Mouse (Mus musculus): Measurements from ENCODE around the gene Snap91. TPM values are rescaled to one million over a fixed set of nuclear protein-coding genes. Genes with fewer than 3 reads are reported as not detected.

Snap91 gene
- total RNA-seq, 2 experiments from 2014 or later, result not detected

DNA sequence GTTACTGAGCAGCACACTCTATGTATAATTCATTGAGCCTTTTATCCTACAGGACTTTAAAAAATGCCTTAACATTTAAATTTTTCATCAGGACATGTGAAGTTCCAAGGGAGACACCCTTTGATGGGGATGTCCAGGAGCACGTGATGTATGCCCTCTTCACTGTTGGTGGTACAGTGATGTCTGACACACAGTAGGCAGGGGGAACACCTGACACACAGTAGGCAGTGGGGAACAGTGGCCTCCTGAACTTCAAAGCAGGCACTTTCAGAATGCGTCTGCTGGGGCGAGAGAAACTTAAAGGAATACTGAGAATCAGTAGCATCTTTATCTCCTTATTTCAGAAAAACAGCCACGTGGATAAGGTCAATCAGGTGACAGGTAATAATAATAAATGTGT is 62.8 kb downstream of the Snap91 start:
- no peak for ATAC-seq (replicated peaks; ENCODE audit: poor library complexity, severe bottlenecking)

DNA sequence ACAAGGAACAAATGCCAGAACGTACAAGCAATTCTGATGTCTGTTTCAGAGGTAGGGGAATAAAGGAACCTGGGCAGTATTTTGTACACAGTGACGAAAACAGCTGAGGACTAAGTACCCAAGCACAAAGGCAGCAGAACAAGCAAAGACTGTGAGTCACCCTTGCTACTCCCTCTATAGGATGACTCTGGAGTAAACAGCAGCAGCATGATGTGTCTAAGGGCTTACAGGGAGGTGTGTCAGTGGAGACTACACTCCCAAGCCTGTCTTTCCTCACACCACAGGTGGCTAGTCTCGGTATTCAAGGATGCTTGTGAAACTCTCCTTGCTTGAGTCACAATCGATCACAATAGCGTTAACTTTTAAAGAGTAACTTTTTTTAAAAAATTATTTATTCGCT is 66.1 kb downstream of the Snap91 start:
- no peak for ATAC-seq (replicated peaks; ENCODE audit: poor library complexity, severe bottlenecking)

DNA sequence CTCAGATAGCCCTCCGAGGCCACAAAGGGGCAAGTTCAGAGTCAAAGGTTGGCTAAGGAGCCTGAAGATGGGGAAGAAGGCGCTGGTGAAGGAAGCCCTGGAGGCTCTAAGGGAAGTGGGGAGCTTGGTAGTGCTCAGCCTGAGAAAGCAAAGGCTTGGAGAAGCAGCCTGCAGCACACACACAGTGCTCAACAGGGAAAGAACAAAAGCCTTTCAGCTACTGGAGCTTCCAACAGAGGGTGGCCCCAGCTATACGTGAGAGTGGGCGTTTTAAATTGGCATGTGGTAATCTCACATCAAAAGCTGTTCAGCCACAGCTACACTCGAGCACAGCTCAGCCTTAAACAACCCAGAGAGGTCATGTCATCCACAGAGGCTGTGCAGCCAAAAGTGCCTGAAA is 67.1 kb downstream of the Snap91 start:
- no peak for ATAC-seq (replicated peaks; ENCODE audit: poor library complexity, severe bottlenecking)

DNA sequence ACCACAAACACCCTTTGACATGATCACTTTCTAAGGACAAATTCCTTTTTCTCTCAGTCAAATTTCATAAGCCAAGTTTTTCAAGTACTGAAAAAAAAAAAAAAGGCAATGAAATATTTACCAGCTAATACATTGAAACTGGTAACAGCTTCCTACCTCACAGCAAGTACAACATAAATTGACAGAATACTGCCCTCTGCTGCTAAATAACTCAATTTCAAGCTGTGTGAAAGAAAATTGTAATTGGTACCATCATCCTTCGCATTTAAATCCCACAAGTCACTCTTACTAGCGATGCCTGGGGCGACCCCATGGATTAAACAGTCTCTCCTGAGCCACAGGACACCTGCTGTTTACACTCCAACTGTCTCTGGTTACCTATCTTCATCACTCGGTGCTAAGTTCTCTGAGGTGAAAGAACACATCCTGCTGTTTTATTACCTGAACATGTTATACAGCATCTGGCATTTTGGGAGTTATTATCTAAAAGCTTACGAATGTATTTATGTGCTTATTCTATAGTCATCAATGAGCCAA is 69.7 kb downstream of the Snap91 start:
- ATAC-seq (replicated peaks; ENCODE audit: poor library complexity, severe bottlenecking), result no peak

DNA sequence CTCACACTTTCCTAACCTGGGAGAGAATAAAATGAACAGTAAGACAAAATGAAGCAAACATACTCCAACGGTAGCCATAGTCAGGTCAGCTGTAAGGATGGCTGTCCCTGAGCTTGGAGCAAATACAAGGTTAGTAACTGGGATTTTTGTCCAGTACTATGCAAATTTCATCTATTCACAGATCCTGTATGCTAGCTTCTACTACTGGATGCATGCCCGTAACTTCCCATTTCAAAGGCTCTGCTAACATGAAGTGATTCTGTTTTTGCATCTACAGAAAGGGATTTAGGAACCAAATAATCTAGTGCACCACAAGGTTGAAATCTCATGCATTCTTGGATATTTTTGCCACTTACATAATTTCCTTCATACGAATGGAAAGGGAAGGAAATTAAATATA is 70.2 kb downstream of the Snap91 start:
- no peak for ATAC-seq (replicated peaks; ENCODE audit: poor library complexity, severe bottlenecking)

DNA sequence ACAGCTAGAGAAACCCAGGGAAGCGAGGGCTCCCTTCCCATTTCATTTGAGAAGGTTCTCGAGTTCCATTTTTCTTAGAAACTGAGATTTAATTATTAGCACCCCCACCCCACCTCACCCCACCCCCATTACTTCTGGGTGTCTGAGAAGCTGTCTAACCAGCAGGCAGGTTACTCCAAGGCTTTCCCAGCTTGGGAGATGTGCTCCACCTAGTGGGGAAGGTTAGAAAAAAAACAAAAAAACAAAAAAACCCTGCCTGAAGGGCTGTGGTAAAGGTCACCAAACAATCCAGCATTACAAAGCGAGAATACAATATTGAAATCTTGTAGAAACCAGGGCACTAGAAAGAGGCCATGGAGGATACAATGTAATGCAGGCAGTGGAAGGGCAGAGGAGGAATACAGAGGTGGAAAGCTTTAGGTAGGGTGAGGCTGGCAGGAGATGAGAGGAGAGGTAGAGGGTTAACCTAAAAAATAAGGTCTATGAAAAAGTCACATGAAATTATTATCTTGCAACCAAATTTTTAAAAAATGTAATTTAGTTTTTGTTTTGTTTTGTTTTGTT is 79.8 kb downstream of the Snap91 start:
- peak; percentile 46; the same call in 1 of the 2 replicates for ATAC-seq (replicated peaks; ENCODE audit: poor library complexity, severe bottlenecking)

DNA sequence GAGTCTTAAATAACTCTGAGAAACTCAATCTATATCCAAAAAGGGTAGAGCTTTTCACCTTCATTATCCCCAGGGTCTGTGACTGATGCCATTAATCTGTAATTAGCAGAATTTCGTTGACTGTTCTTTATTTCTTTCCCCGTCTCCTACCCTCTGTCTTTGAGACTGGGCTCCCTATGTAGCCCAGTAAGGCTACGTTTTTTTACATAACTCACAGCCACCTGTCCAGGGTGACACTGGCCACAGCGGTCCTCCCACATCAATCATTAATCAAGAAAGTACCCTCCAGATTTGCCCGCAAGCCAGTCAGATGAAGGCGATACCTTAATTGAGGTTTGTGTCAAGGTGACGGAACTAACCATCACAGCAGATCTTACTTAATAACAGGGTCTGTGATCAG is 81.4 kb downstream of the Snap91 start:
- ATAC-seq (replicated peaks; ENCODE audit: poor library complexity, severe bottlenecking), result no peak

DNA sequence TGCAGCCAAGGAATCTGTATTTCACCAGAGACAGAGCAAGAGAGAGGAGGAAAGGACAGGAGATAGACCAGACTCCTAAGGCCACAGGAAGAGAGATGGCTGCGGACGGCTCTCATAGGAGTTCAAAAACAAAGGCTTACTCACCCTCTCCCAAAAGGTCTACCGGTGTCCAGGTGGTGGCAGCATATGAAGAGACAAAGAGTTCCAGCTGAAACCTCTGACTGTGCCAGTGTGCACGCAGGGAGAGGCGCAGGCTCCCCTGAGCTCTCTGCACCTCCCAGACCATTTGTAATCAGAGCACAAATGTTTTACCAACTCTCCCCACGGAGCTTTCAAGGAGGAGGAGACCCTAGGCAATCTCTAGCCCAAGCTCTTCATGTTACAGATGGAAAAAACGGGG is 81.8 kb downstream of the Snap91 start:
- no peak for ATAC-seq (replicated peaks; ENCODE audit: poor library complexity, severe bottlenecking)

DNA sequence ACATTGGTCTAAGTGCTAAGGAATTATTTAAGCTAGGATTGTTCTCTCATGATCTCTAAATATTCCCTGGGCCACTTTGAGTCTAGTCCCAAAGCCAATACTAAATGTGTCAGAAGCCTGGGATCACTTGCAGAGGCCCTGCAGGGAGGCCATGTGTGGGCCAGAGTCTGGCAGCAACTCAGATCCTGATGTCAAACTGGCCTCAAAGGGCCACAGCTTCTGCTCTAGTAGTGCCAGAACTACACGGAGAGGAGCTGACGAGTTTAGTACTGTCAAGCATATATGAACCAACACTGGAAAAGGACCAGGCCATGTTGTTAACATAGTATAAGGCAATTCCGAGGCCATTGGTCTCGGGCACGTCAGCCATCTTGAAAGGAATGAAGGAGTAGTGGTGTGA is 82.3 kb downstream of the Snap91 start:
- ATAC-seq (replicated peaks; ENCODE audit: poor library complexity, severe bottlenecking), result no peak

DNA sequence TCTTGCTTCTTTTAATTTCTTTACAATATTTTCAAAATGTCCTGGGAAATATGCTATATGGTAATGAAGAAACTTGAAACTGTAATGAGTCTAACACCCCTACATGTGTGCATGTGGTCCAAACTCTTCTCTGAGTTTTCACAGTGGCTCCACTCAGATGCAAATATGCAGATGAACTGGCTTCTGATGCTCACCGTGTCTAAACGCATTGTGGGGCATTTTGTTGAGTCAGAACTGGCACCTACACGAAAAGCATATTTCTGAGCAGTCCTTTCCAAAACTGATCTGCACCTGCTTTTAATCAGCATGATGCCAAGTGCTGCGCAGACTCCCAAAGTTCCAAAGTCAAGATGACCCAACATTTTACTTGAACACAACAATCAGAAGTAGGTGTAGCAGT is 82.9 kb downstream of the Snap91 start:
- no peak for ATAC-seq (replicated peaks; ENCODE audit: poor library complexity, severe bottlenecking)

DNA sequence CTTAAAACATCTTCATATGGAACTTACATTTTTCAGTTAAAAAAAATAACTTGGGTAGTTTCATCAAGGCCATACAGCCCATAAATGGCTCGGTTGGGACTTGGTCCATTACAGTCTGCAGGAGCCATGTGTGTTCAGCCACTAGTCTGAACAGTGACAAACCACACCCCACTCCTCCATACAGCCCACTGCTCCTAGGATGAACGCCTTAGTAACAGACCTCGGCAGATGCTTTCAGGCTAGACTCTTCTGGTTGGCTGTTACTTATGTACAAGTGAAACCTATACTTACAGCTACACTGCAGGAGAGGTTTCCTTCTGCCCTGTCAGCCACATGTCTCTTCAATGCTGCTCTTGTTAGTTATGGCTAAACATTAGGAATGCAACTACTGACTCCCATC is 85.2 kb downstream of the Snap91 start:
- no peak for ATAC-seq (replicated peaks; ENCODE audit: poor library complexity, severe bottlenecking)

DNA sequence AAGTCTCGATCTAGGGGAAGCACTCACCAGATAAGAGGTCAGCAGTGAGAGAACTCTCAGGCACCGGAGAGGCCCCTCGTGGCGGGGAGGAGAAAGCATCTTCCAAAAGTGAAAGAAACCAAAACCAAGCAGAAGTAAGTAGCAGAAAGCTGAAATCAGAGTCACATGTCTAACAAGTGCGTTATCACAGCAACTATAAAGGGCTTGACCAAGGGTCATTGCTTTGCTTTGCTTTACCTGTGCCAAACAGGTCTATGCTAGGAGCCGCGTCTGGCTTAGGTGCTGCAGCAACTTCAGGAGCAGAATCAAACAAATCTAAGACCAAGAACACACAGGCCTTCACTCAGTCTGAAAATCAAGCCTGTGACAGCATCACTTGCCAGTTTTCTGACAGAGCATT is 88.5 kb downstream of the Snap91 start:
- ATAC-seq (replicated peaks; ENCODE audit: poor library complexity, severe bottlenecking), result no peak

DNA sequence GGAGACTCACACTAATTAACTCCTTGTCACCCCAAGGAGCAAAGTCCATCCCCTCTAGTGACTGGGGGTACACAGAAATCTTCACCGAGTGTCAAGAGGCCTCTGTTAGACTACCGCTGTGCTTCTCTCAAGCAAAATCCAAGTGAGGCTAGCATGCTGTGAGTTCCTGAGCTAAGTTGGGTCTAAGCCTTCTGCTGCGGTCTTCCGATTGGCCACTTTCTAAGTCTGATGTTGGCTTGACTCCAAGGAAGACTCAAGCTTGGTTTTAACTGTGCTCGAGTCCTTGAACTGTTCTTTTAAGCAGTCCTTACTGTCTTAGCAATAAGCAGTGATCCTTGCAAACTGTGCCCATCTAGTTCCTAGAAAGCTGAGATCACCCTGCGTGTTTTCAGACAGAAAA is 91.3 kb downstream of the Snap91 start:
- ATAC-seq (replicated peaks; ENCODE audit: poor library complexity, severe bottlenecking), result no peak

DNA sequence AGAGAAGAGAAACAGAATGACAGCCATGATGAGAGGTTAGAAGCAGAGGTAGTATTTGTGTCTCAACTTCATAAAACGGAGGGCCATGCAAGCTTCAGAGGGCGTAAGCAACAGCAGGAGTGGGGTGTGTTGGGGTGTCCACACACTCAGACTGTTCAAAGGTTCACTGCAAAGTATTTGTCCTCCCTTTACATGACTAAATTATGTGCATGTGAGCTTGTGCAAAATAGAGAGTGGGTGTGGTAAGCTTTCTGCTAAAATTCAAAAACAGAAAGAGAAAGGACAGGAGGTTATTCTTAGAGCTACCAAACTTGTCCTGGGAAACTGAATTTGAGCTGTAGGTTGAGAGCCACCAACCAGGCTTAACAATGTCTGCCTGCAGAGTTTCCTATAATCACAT is 97.6 kb downstream of the Snap91 start:
- ATAC-seq (replicated peaks; ENCODE audit: poor library complexity, severe bottlenecking), result no peak

DNA sequence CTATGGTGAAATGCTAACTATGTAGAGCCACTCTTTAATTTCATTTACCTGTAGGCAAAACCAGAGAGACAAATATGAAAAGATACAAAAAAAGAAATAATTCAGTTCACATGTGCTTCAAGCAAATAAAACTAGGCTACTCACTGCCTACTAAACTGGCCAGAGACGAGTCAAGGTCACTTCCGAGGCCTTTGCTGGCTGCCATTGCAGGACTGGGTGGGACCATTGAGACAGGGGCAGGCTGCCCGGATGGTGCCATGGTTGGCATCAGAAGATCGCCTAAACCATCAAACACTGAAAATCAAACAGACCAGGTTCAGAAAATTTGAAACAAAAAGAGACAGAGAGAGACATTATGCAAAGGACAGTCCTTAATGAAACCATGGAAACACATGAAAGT is 99.0 kb downstream of the Snap91 start:
- no peak for ATAC-seq (replicated peaks; ENCODE audit: poor library complexity, severe bottlenecking)

DNA sequence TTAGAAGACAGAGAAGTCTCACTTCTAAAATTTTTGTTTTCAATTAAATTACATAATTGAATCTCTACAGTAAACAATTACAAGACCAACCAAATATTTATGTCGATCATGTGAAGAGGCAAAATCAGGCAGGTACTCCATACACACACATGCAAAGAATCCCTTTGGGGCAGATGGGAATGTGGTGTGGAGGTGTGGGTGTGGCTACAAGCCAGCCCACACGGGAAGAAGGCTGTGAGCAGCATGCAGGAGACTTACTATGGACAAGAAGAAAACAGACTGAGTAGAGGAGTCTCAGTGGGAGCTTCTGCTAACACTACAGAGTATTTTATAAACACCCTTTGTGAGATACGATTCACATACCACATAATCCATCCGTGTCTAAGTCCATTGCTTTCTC is 102.2 kb downstream of the Snap91 start:
- ATAC-seq (replicated peaks; ENCODE audit: poor library complexity, severe bottlenecking), result no peak

DNA sequence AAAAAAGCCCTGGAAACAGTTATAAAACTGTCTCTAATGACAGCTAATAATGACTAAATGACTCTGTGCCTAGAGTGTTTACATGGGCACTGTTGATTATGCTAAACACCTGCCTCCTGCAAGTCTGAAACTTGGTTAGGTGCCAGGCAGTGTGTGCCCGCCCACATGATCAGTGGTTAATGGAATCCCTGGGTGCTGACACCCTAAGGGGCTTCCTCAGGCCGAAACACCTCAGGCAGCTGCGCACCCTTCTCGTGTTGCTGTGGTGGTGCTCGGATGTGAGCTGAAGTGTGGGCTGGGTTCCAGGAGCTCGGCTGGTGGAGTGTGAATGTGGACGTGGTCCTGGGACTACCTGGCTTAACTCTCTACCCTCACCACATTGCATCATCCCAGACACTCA is 103.1 kb downstream of the Snap91 start:
- no peak for ATAC-seq (replicated peaks; ENCODE audit: poor library complexity, severe bottlenecking)

DNA sequence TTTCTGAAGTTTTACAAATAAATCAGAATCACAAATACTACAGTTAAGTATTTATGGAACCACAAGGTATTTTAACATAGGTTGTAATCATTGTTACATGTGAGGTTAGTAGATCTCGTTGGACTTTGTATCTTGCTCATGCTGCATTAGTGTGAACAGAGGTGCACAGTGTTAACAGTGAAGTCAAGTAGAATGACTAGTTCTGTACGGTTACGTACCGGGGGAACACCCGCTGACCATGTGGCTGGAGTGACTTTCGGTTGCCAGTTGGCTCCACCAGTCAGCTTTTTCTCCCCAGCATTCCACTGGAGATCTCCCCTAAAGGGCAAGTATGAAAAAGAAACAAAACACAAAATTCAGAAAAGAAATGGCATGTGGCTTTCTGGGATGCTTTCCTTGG is 105.1 kb downstream of the Snap91 start:
- no peak for ATAC-seq (replicated peaks; ENCODE audit: poor library complexity, severe bottlenecking)

DNA sequence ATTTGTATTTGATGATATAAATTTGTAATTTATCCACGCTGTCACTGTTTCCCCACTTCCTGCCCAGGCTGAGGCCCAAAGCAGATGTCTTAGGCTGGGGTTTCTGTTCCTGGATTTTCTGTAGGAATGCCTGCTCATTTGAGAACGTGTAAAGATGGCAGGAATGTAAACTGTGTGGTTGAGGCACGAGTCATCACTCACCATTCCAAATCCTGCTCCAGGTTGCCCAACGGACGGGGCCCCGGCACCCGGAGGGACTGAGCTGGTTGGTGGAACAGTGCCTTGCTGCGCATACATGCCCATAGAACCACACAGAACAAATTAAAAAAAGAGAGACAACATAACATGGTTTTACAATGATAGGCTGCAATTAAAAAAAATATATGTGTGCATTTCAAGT is 106.5 kb downstream of the Snap91 start:
- no peak for ATAC-seq (replicated peaks; ENCODE audit: poor library complexity, severe bottlenecking)

DNA sequence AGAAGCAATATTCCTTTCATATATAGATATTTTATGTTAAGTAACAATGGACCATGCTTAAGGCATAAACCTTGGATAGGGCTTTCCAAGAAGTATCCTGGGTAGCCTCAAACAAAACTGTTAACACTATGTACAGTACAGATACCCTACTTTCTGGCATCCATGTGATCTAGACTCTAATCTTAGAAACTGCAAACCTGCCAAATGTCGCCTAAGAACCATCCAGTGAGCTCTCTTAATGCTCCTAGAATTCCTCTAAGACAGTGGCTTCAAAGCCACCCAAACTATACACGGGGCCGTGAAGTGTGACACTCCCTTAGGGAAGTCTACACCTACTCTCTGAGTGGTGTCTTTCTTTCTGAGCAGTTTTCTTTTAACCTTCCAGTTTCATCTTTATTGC is 107.6 kb downstream of the Snap91 start:
- no peak for ATAC-seq (replicated peaks; ENCODE audit: poor library complexity, severe bottlenecking)

DNA sequence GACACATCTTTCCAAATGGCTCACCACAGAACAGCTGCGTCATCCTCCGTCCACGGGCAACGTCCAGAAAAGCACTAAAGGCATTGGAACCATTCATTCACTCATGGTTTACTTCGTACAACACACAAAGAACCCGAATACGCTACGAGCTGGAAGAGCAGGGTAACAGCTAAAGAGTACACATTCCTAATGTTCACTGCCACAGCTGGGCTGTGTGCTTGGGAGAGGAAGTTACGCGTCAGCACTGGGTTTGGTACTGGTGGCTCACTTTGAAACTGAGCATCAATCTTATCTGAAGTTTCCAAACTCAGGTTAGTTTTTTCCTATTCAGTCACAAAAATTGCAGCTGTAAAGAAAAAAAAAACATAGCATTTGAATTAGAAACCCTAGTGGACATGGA is 113.5 kb downstream of the Snap91 start:
- no peak for ATAC-seq (replicated peaks; ENCODE audit: poor library complexity, severe bottlenecking)

DNA sequence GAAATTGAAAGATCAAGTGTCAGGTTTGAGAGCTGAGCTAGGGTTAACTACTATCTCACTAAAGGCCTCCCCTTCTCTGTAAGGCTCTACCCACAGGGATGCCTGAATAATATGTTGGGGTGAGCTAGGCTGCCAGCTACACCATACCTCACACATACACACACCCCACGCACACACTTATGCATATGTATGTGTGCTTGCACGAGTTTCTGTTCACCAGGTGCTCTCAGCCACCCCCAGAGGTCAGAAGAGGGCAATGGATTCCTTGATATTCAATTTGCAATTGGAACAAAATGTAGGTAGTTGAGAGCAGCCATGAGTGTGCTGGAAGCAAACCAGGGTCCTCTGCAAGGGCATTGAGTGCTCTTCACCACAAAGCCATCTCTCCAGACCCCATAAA is 116.5 kb downstream of the Snap91 start:
- ATAC-seq (replicated peaks; ENCODE audit: poor library complexity, severe bottlenecking), result no peak

Data from granulocyte monocyte progenitor cell, adult 5-6 weeks (primary cell).